Mouse (Mus musculus): ENCODE measurements around the gene Cipc.

Gene Cipc

GRCm38 (mm10) chr12:86994166-86994565 is 47.3 kb downstream of the Cipc start:
- no peak for DNase-seq

DNA sequence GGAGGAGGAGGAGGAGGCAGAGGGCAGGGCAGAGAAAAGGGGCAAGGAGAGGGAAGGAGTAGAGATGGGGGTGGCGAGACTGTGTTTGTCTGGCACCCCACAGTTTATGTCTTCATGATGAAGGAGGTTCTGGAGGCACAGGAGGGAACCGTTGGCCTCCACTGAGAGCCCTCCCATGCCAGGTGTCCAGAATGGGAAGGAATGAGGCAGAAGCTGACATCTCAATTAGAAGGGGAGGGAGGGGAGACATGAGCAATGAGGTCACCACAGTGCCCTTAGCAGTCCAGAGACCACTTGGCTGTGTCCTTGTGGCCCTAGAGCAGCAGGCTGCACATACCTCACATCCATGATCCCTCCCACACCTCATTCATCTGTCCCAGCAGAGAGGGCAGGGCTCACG is 47.9 kb downstream of the Cipc start:
- no peak for DNase-seq

- no peak for DNase-seq
These were observed 49.1 kb downstream of the Cipc start for GRCm38 (mm10) chr12:86995931-86996330.

GRCm38 (mm10) chr12:86998699-86999098 is 51.9 kb downstream of the Cipc start:
- DNase-seq, result no peak

DNA sequence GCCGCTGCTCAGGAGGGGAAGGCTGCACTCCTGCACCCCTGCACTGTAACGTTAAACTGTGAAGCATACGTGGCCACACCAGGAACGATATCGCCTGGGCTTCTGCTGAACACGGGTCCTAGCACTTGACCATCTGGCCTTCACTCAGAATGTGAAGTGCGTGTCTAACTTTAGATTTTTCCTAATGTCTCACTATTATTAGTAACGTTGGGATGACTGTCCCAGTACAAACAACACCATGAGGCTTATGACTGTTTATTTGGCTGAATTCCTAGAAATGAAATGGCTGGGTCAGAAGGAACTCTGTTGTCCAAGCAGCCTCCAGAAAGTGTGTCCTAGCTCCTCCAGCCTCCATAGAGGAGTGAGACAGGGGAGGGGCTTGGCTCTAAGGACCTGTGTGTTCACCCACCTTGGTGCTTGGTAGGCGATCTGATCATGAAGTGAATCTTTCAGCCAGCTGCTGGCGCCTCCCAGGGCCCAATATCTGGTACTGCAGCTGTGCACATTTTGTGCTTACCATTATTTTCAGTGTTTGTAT is 52.5 kb downstream of the Cipc start:
- no peak for DNase-seq

- DNase-seq, result no peak
These were observed 53.5 kb downstream of the Cipc start for GRCm38 (mm10) chr12:87000151-87000839.

- DNase-seq, result no peak
These were observed 54.0 kb downstream of the Cipc start for GRCm38 (mm10) chr12:87000840-87001176.

- DNase-seq, result no peak
These were observed 55.4 kb downstream of the Cipc start for GRCm38 (mm10) chr12:87002209-87002608.

GRCm38 (mm10) chr12:87002815-87003214 is 56.0 kb downstream of the Cipc start:
- no peak for DNase-seq

DNA sequence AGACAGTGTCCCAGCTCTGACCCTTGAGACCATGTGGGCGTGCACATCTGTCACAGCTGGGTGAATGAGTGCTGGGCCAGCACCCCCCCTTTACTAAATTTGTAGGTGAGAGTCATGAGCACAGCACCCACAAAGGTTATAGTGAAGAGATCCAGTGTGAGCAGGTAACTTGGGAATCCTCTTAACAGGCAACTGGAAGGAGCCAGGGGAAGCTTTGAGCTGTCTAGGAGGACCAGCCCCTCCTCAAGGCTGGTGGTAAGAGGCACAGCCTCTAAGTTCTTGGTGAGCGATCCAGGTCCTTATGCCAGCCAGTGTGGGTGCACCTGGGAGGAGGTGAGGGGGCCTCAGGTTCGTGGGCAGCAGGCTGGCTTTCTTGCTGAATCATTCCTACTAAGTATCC is 56.8 kb downstream of the Cipc start:
- DNase-seq, result no peak

GRCm38 (mm10) chr12:87004596-87004995 is 57.8 kb downstream of the Cipc start:
- no peak for DNase-seq
